Mouse (Mus musculus): ENCODE data around the gene Nlrc5.

Gene Nlrc5

DNA sequence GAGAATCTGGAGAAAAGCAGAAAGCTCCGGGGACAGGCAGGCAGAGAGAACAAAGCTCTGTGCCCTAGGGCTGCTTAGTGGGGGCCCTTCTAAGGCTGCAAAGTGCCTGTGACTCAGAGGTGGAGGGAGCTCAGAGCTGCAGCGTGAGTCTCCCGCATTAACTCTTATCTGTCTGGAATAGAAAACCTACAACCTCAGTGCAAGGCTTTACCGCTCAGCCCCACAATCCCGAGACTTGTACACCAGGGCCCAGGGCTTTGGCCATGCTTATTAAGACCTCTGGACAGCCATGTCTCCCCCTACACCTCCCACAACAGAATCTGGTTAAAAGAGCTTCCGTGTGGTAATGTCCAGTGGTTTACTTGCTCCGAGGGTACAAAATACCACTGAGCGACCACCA, 97.8 kb downstream of the Nlrc5 start:
- no peak for DNase-seq

DNA sequence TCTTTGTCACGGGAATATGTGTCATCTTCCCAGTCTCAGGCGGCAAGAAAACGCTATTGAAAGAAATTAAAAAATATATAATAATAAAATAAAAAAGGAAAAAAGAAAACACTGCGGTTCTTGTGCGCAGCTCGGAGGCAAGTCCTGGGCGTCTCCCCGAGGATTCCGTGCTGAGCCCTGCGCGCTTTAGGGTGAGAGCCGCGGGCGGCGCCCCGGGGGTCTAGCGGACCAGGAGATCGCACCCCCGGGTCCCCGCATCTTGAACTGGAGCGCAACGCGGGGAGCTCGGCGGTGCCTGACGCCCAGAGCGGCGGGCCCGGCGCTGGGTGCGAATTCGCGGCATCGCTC, 98.3 kb downstream of the Nlrc5 start:
- DNase-seq: no peak

DNA sequence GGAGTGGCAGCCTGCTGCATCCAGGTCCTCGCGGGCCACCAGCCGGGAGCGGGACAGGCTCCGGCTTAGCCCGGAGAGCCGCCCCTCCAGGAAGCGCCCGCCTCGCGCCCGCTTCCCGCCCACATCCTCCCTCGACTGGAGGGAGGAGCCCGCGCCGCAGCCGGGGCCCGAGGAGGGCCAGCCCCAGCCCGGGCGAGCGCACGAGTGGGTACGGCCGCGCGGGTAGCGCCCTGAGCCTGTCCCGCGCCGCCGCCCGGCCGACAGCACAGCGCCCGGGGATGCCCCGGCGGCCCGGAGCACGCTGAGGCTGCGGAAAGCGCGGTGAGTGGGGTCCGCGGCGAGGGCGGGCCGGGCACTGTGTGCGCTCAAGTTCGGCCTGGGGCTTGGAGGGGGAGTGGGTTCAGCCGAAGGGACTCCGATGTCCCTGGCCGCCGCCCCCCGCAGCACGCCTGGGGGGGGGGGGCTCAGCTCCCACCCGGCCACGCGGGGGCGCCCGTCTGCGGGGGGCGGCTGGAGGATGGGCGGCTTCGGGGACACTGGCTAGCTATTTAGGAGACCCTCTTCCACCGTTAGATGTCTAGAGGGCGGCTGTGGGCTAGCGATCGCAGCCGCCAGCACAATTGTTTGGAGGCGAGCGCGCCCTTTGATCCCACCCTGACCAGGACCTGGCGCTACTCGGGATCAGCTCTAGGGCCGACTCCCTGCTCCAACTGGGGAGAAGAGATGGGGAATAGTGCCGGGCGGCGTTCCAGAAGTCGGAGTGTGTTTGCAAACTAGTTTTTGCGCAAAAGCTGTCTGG, 98.9 kb downstream of the Nlrc5 start, which contains the start of gene Cpne2:
Gene Cpne2 (plus strand): TSS at position 118 of the 799 bp plus-strand sequence.
- peak; percentile 84 for DNase-seq

DNA sequence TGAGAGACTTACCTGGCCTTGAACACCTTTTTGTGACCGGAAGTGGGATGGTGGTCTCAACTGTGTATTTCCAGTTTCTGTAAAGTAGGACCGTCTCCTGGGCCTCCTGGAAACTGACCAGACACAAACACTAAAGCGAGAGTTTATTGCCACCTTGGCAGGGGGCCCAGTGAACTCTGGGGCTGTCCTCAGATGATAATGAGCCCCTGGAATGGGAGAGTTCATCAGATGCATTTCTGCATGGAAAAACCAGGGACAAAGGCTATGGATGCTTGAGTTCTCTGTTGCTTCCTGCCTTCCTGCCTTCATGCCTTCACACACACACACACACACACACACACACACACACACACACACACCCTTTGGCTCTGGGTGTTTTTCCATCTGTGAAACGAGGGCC, 100.5 kb downstream of the Nlrc5 start:
- peak; percentile 74 for DNase-seq

DNA sequence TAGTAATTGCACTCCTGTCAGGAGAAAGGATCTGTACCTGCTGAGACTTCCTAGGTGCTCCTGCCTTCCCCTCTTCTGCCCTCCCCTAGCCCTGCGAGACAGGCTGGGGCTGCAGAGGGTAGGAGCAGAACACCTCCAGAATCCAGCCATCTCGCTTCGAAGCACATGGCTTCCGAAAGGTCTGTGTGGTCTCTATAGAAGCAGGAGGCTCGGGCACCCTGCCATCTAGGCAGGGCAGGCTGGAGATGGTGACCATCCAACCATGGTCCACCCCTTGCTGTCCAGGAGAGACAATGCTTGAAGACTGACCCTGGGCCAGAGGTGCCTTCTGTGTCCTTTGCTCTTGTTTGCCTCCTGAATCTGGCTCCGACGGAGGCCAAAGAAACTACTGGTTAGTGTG, 101.5 kb downstream of the Nlrc5 start:
- DNase-seq: peak; percentile 39

DNA sequence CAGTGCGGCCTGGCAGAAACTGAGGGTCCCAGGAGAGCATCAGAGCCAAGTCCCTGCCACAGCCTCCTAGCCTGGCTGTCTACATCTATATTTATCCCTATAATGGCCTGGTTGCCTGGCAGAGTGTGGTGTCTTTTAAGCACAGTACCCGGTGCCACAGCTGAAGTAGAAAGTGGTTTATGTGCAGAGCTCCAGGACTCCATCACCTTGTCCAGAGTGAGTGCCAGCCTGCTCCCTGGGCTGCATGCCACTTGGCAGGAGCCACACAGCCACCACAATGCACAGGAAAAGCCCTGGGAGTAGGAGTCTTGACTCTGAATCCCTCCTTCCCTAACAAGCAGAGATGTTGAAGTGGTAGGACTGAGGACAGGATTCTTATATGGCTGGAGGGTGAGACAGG, 103.3 kb downstream of the Nlrc5 start:
- DNase-seq: no peak

DNA sequence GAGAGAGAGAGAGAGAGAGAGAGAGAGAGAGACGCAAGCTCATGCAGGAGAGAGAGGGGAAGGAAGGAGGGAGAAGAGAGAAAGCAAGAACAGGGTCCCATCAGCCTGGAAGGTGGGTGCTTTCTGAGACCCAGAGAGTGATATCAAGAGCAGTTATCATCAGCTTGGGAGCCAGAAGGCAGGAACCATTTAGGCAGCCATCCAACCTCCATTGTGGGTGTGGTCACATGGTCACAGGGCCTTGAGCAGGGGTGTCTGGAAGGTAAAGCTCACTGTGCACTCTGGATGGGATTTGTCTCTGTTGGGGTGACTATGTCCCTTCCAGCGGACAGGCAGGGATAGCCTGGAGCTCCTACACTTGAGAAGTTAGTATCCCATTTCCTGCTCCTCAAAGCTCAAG, 105.9 kb downstream of the Nlrc5 start:
- DNase-seq: no peak

DNA sequence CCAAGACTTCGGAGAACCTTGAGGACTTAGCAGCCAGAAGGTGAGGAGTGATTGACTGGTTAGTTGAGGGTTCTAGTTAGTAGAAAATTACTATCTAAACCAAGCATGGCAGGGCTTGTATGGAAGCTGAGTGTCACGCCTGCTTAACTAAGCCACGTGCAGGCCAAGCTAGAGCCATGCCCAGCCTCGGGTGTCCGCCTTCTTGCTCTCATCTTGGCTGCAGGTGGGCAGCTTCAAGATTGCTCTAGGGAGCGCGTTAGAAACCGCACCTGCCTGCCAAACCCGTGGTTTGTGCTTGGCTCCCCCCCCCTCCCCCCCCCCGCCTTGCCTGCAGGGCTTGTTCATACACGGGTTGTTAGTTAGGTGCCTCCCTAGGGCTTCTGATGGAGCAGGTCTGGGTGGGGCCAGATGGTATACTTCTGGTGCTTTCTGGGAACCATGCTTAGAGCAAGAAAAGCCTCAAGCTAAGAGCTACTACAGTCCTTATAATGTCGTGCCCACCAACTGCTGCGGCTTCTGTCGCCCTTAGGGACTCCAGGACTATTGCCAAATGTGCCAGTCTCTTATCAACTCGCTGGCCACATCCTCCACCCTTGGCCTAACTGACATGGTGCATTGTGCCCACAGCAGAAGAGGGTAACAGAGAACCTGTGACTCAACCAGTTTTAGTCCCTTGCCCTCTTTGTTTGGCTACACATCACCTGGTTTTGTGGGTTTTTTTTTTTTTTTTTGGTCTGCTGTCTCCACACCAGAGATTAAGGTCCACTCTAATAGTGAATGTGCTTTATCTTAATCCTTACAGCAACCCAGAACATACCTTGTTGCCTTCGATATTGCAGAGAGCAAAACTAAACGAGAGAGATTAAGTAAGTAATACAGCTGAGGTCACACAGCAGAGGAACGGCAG, 107.0 kb downstream of the Nlrc5 start:
- DNase-seq: no peak

DNA sequence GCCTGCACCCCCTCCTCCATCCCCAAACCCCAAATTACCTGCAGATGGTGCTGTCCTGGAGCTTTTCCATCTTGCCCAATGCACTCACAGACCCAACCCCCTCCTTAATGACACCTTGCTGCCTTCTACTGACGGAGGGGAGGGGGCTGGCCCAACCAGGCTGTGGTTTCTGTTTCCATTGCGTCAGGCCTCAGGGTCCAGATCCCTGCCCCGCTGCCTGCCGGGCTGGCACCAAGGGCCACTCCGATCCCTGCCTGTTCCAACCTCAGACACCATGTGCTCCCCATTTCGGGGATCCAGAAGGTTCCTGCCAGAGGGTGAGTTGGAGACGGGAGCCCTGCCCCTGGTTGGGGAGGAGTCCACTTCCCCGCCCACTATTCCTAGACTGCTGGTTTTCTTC, 109.8 kb downstream of the Nlrc5 start:
- DNase-seq: no peak

DNA sequence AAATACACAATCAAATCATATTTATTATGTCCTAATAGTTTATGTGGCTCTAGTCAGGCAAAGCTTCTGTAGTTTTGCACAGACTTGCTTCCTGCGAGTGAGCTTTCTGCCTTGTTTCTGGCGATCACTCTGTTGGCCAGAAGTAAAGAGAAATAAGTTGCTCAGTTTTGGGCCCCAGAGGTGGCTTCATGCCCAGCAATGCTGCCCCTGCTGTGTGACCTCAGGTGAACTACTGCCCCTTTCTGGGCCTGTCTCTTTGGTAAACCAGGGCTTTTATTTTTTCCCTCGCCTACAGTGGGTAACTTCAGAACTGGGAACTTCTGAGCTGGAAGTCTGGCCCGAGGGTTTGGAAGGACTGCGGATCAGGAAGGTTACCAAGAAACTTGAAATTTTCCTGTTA, 114.9 kb downstream of the Nlrc5 start:
- DNase-seq: no peak

DNA sequence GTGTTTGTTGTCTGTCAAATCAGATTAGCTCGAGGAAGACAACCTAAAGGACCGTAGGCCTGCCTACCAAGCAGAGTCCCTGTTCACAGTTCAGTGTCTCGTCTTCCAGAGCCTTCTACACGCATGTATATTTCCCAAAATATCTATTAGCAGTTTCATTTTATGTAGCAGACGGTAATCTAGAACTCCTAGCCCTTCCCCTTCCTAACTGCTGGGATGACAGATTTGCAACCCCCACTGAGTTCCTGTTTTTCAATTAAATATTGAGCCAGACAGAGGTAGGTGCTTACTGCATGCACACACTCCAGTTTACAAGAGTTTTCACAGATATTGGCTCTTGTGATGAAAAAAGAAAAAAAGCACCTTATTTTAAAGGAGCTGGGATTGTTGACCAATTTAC, 115.3 kb downstream of the Nlrc5 start:
- no peak for DNase-seq

DNA sequence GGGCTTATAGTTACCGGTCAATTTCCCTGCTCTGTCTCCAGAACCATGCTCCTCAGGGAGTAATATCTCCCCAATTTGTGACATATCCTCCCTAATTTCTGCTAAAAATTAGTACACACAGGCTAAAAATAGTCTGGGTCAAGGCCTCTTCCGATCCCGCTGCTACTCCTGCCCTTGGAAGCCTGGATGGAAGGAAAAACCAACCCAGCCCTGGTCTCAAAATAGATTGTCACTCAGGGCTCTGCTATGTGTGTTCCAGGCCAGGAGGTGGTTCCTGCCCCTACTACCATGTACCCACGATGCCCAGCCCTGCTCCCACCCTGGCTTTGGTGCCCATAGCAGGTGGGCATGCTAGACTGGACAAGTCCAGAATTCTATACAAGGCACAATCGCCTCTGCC, 115.8 kb downstream of the Nlrc5 start:
- DNase-seq: no peak

DNA sequence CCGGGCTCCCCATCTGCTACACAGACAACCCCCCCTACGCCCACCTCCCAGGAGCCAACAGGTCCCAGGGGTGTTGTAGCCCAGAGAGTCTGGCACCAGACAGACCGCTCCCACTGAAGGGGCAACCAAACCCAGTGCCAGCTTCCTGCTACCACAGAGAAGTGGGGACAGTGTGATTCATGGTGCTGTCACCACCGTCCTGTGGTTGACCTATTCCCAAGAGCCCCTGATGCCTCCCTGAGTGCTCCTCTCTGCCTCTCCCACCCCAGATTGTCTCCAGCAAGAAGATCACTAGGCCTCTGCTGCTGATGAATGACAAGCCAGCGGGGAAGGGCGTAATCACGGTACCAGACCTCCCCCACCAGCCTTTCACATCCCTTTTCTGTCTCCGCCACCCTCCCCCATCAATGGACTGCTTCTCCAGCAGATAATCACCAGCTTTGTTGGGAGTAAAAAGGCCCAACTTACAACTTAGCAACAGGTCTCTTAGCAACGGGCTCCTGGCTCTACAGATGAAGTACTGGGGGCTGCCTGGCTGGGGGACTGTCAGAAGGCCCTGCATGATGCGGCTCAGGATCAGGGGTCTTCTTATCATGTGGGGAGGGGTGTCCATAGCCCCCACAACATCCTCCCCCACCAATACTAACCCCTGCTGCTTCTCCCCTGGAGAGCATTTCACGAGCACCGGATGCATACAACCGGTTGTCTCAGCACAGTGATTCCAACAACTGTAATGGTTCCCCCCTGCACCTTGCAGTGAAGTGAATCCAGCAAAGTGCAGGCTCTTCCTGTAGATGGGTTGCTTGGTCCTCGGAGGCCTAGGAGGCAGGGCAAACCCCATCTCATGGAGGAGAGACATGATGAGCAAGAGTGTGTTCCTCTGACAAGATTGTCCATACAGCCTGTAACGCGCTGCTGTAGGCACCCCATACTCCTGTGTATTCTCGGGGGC, 117.6 kb downstream of the Nlrc5 start:
- DNase-seq: no peak

DNA sequence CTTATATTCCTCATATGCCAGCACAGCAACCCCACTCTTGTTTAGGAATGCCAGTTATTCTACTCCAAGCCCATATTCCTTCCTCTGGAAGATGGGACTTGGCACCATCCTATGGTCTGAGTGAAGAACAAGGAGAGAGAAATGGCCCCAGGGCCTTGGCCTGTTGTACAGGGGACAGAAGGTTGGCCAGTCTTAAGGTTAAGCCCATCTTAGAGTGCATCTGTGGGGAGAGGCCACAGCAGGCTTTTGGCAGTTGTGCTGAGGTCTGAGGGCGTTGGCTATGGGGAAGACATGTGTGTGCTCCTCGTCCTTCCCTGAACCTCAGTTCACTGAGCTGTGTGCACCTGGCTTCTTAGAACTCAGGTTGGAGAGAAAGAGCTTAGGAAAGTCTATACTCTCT, 118.5 kb downstream of the Nlrc5 start:
- DNase-seq: no peak

DNA sequence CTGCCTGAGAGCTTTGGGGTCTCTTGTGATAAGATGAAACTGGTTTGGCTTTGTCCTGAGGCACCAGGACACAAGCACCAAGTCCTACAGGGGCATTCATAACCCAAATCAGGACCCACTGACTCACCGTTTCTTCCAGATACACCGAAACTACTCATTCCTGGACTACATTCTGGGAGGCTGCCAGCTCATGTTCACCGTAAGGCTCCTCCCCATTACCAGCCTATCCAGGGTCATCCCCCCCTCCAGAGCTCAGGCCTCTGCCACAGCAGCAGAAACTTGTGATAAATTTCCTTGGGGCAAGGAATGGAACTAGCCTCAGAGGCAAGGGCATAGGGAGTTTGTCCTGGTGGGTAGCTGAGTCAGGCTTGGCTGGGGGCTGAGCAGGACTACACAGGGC, 123.1 kb downstream of the Nlrc5 start:
- no peak for DNase-seq

DNA sequence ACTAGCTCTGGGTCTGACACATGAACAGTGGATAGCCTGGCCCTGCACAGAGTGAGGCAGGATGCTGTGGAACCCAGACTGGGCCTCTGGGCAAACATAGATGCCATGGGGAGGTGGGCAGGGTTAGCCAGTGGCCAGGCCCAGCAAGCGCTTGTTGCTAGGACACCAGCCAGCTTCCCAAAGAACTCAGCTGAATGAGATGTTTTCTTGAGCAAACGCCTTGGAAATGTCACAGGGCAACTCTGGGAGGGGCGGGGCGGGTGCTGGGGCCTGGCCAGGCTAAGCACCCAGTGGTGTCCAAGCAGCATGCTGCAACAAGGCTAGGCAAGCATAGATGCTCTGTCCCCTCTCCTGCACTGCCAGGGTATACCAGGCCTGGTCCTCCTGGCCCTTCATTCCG, 127.1 kb downstream of the Nlrc5 start:
- no peak for DNase-seq

DNA sequence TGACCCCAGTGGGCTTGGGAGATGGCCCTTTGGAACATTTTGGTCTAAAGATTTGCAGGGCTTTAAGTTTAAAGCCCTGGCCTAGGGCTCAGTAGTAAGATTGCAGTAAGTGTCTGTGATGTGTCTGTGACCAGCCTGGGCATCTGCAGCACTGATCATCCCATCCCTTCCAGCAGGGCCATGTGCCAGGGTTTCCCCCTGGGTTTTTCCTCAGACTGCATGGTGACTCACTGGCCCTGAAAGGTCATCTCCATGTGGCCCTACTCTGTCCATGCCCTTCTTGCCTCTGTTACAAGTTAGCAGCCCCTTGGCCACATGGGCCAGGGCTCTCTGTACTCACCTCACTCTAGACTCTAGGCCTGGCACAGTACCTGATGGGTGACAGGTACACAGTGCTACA, 130.3 kb downstream of the Nlrc5 start:
- DNase-seq: no peak

DNA sequence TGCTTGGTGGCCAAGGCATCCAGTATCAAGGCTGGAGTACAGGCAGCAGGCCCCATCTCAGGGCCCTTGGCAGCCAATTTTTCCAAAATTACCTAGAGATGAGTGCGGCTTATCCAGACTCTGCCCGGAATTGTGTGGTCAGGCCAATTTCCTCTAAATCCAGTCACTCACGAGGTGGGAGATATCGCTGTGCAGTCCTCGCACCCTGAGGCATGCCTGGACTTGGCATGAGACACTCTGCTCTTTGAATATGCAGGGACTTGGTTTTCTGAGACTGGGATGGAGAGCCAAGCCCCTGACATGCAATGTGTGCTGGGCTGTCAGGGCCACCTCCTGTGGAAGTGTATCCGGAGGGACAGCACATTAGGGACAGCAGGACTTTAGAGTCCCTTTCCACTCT, 131.9 kb downstream of the Nlrc5 start:
- no peak for DNase-seq

DNA sequence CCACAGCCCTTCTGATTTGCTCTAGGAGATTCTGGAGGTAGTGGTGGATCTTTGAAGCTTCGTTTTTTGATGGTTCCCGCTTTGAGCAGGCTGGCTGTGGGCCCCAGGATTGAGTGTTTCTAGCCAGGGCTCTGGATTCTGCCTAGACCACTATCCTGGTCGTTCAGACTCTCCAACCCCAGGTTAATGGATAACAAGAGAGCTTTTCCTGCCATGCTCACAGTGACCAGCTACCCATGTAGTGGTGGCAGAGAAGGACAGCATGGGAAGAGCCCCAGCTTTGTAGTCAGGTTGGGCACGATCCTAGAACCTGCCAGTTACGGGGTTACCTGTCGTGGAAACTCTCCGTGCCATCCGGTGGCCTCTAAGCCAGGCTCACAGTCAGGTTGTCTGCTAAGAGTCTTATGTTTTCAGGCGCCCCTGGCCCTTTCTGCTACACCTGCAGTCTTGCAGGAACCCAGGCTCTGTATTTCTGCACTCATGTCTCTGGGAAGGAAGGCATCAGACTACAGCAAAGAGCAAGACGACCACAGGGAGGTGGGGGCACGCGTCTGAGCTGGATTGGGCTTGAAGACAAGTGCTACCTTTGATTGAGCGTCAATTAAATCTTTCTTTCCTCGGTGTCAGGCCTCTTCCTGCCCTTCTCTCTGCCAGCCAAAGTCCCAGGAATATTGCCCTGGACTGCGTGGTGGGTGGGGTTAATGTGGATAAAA, 132.4 kb downstream of the Nlrc5 start:
- no peak for DNase-seq

DNA sequence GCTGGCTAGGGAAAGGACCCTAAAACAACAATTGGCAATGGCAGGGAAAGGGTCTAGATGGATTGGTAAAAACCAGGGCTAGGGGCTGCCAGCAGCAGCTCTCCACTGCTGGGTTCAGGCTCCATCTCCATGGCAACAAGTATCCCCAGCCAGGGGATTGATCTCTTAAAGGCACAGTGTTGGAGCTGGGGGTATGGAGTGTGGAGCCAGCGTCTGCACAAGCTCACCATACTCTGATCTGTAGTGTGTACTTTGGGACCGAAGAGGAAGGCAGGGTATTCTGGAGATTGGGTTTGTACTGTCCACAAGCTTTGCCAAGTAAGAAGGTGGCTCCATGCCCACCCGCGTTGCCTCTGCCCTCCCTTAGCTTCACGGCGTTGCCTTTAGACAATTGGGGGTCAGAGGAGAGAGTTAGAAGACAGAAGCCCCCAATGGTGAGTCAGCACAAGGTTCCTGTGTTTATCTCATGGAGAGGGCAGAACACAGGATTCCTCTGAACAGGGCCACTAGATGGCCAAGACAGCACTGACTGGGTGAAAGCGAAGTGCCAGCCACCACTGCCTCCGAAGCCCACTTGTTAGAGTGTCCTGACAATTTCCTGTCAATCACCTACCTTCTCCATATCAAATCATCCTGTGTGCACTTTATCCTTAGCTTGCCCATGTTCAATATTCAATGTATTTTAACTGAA, 133.1 kb downstream of the Nlrc5 start:
- no peak for DNase-seq

DNA sequence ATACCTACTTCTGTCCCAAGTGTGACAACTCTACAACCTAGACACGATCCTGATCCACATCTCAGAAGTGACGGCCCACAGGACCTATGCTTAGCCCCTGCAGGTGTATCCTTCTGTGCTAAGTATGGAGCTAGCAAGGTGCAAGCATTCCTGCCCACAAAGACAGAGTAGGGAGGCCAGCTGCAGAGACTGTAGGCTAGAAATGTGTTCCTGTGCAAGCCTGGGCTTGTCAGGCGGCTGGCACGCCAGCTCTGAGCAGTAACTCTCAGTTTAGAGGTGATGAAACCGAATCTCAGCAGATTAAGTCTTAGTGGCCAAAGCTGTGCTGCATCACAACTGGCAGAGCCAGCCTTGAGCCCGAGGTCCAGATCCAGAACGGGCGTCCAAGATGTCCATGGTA, 133.9 kb downstream of the Nlrc5 start:
- DNase-seq: no peak

DNA sequence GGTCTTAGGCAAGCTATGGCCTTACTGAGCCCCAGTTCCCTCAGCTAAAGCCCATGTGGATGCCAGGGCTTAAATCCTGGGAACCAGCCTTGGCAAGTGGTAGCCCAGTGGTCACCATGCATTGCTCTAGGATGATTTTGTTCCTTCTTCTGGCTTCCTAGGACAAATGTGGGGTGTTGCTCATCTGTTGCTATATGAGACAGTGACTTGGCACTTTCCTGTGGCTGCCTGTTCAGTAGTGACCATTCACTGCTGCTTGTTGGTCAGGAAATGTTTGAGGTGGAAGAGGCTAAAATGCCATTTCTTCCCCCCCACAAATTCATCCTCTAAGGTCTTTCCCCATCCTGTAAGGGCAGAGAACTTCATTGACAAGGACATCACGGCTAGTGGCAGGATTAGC, 135.3 kb downstream of the Nlrc5 start:
- no peak for DNase-seq

Data from kidney, postnatal 10 days (tissue).